Mouse (Mus musculus): ENCODE data around the gene Gm6034.

GRCm38 (mm10) chr17:36043286-36043685 lies 525 bp downstream of the Gm6034 start:
- TF ChIP-seq TCF12 (IDR thresholded peaks at IDR 0.05; ENCODE audit: low read depth, low read length): no peak
- no peak for TF ChIP-seq MAFK (IDR thresholded peaks at IDR 0.05; ENCODE audit: insufficient replicate concordance, low read length)
- no peak for TF ChIP-seq CTCF (conservative IDR thresholded peaks at IDR 0.05 in 1 of 2, IDR thresholded peaks at IDR 0.05 in 1 of 2; ENCODE audit: low read depth in 2 of 2, low read length in 2 of 2)
